Mouse (Mus musculus) layer of hippocampus, adult 2 months (tissue): ENCODE measurements around the gene Dhx16. TPM values are rescaled to one million over a fixed set of nuclear protein-coding genes. Genes with fewer than 3 reads are reported as not detected.

Experiments
- DNase-seq, 2 experiments: peaks; one replicate each; pipeline ENCODE4 v3.0.0; 2022; ENCODE audit warnings: low spot score in 2 of 2
- H3K27ac ChIP-seq: fragments of 200-600 bp; 2 replicates; pipeline ENCODE4 v1.8.1; 2022
- H3K4me3 ChIP-seq: fragments of 200-600 bp; 2 replicates; pipeline ENCODE4 v1.8.1; 2022; ENCODE audit warnings: mild to moderate bottlenecking
- CTCF ChIP-seq: fragments of 200-600 bp; conservative IDR thresholded peaks from 2 replicates; pipeline ENCODE4 v1.8.1; 2022; ENCODE audit warnings: antibody characterized with exemption, mild to moderate bottlenecking, moderate library complexity
- total RNA-seq, 2 experiments: library from RNA; stranded (reverse); gene quantifications; 2 replicates each; pipeline ENCODE4 v1.2.3; 2021

Dhx16 gene
- total RNA-seq, 2 experiments from 2014 or later, result 28.1 to 31.3 TPM

DNA sequence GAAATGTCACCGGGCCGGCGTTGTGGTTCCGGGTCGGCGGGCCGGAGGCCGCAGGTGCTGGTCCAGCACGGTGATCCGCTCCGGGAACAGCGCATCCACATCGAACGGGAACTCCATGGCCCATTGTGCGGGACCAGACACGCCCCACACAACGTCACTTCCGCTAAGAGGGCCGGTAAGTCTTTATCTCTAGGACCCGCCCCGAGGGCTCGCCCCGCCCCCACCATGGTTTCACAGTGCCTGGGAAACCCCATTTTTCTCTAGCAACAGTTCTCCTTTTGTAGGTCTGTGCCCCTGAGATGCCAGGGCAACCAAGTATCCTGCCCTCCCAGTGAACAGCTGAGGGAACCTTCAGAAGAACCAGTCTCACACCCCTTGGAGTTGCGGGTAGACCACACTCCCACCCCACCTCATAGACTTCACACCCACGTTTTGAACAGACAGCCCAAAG is 30.3 kb downstream of the Dhx16 start, which contains the start of gene Atat1:
Gene Atat1, minus strand, starts transcription at position 157 of the 451 bp plus-strand sequence.
- no peak for TF ChIP-seq CTCF
- peak within 1 kb of the TSS; percentile 75 for H3K4me3 ChIP-seq
- peak; percentile 93 to 96 for DNase-seq
- H3K27ac ChIP-seq, result peak within 1 kb of the TSS; percentile 91

DNA sequence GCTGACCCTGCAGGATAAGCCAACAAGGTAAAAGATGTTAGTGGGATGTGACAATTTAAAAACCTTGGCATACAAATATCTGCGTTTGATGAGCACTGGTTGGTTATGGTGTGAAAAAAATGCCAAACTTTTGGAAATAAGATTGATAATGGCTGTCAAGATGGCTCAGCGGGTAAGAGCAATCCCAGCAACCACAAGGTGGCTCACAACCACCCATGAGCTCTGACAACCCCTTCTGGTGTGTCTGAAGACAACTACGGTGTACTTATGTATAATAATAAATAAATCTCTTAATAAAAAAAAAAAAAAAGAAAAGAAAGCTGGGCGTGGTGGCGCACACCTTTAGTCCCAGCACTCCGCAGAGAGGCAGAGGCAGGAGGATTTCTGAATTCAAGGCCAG is 35.4 kb downstream of the Dhx16 start:
- TF ChIP-seq CTCF, result peak; percentile 46
- Histone ChIP-seq H3K4me3 (peak overlapping the region; percentile 93), H3K27ac (no peak overlapping the region)
- no peak for DNase-seq

DNA sequence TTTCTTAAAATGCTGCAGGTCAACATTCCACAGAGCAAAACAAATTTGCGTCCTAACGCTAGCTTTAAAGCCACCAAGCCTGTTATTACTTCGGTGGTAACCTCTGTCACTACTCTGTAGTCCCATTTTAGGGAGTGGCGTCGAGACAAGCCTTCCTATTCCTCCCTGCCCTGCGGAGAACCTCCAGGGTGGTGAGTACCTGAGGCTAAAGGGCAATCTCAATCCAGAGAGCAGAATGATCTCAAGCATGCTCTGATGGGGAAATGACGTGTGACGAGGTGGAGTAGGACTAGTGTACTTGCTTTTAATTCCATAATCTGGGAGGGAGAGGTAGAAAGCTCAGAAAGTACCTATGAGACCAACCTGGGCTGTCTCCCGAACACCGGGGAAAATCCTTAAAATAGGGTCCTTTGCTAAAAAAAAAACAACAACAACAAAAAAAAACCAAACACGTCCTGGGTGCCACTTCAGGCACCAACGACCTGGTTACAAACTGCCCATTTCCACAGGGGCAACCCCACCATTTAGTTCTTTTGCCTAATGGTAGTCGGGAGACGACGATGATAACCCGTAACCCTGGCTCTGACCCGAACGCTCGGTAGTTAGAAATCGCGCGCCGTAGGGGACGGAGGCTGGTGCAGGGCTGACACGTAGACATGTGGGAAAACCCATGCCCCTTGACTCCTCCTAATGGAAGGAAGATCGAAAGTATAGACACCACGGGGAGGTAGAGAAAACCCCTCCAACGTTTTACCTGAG is 36.1 kb downstream of the Dhx16 start:
- Histone ChIP-seq H3K4me3 (peak overlapping the region; percentile 93), H3K27ac (peak overlapping the region; percentile 100)
- DNase-seq, result no peak
- no peak for TF ChIP-seq CTCF

DNA sequence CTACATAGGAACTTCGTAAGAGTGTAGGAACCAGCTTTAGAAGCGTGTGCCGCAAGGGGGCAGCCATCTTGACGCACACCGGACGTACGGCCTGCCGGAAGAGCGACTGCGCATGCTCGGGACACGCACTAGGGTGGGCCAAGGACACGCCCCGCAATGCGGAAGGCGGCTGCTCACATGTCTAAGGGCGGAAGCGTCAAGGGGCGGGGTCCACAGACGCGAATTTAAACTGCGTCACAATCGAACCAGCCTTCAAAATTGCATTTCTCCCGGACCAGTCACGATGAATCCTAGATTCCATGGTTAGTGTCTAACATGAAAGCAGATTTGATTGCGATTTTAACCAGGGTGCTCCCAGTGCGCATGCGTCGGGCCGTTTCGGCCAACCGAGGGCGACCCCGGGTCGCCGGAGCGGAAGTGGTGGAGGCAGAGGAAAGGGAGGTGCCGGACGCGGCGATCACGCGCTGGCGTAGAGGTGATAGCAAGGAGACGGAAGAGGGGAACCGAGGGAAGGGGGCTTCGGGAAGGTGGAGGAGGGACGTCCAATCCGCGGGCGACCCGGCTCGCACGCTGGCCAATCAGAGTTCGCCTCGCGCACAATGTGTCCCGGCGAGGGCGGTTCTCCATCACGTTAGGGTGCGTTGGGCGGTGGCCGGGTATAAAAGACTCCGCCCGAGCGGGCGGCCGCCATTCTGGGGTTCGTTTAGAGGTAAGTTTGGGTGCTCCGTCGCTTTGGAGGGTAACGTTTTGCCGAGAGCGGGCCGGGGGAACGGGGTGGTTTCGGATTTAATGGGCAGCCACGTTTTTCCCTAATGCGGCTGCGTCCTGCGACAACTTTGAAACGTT is 36.9 kb downstream of the Dhx16 start, which contains the start of the genes Mrps18b and Ppp1r10:
Gene Mrps18b, minus strand, starts transcription at position 93 of the 846 bp plus-strand sequence.
Gene Ppp1r10, plus strand, starts transcription at position 138 of the 846 bp plus-strand sequence.
- H3K27ac ChIP-seq, result peak within 1 kb of the TSS; percentile 100
- H3K4me3 ChIP-seq, result peak within 1 kb of the TSS; percentile 93
- peak; percentile 98 to 100 for DNase-seq
- peak; percentile 80 for TF ChIP-seq CTCF

DNA sequence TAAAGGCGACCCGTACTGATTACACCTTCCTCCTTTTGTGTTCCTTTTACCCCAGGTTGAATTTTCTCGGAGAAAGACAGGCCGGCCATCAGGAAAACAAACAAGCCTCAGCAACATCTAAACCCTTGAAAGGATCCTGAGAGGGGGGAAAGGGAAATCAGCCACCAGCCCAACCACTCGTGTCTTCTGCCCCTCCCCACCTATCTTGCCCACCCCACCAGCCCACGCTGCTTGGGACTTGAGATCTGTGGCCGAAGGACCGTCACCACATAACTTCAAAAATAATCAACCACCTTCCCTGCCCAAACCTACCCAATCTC is 37.5 kb downstream of the Dhx16 start:
- Histone ChIP-seq H3K27ac (peak overlapping the region; percentile 100), H3K4me3 (peak overlapping the region; percentile 89)
- DNase-seq, result no peak
- TF ChIP-seq CTCF, result no peak

DNA sequence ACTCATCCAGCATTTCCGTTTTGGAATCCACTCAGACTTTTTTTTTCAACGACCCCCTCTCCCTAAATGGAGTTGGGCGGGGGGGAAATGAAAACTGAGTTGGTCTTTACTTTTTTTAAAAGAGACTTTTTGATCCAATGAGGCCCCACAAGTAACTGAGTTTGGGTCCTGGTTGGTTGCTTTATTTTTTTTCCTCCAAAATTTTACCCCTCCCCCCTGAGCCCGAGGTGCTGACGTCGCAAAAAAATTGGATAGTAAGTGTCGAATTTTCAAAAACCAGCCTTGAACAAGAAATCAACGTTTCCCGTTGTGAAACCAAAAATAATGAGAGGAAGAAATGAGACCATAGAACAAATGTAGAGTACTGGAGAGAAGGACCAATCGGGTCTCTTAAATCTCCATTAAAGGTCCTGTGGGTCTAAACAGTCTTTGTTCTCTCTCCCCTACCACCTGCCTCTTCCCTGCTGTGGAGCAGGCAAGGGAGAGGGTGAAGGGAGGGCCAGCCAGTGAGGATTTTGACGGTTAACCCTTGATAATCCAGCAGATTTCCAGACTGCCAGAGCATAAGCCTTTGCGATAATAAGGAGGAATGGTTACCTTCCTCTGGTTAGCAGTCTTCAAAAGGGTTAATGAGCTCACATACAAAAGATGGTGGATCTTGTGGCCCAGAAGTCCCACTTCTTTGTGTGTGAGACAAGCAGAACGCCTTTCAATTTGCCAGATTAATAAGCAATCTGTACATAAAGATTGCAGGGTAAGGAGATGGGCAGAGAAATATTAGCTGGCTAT is 38.0 kb downstream of the Dhx16 start:
- DNase-seq, result peak; percentile 45 to 78
- H3K4me3 ChIP-seq, result peak overlapping the region; percentile 89
- TF ChIP-seq CTCF, result no peak

DNA sequence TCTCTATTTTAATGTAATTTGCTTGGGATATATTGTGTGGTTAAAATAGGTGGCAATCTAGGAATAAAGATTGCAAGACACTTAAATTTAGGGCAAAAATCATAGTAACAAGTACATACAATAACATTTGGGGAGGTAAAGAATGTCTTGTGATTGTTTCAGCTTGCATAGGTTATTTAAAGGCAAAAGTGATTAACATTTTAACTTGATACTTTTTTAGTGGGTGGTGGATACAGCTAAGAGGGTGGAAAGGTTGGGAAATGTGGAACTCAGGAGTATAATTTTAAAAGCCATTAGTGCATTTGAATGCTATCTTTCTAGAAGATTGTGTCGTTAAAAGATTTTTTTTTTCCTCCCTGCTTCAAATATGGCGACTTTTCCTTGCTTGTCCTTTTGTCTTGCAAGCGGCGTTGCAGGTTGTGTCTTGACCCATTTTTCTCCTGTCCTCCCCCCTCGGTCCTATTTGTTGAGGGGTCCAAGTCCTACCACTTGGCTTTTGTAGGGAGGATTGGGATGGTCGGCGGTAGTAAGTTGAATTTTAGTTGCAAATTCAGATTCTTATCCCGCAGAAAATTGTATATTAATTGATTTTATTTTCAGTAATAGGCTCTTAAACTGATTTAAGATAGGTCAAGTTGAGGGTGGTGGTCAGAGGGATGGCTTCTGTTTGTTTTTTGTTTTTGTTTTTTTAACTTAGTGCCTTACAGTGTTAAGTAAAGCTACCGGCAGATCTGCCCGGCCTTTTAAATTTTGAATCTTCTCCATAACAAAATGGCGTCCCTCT is 38.8 kb downstream of the Dhx16 start:
- peak overlapping the region; percentile 89 for H3K4me3 ChIP-seq
- TF ChIP-seq CTCF, result no peak
- DNase-seq, result no peak
- peak overlapping the region; percentile 100 for H3K27ac ChIP-seq

More for the DNA sequence above, 38.0 kb downstream of the Dhx16 start:
- peak overlapping the region; percentile 100 for H3K27ac ChIP-seq

DNA sequence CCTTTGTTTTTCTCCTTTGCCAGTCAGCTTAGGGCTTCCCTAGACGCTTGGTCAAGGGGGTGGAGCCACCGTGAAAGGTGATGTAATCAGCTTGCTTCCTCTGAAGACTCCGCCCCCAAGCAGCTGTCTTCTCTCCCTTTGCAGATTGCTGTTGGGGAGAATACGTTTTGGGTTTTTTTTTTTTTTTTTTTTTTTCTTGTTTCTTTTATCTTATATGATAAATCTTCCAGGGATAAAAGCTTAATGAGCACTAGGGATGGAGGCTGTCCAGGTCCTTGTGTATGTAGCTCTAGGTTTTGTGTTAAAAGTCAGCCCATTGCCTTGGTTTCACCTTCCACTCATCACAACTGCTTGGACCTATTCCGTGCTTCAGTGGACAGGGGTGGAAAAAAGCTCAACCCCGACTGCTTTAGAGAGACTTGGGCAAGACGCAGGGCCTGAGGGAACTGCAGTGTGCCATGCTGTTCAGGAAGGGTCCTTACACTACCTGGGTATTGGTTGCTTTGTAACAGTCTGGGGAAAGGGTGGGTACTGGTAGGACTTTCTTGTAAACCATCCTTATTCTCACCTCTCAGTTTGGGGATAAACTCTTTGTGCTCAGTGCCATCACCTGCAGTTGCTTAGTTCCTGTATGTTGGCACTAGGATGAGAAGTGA is 39.6 kb downstream of the Dhx16 start:
- no peak for TF ChIP-seq CTCF
- peak overlapping the region; percentile 89 for H3K4me3 ChIP-seq
- DNase-seq, result peak; percentile 92 to 98
- peak overlapping the region; percentile 100 for H3K27ac ChIP-seq

DNA sequence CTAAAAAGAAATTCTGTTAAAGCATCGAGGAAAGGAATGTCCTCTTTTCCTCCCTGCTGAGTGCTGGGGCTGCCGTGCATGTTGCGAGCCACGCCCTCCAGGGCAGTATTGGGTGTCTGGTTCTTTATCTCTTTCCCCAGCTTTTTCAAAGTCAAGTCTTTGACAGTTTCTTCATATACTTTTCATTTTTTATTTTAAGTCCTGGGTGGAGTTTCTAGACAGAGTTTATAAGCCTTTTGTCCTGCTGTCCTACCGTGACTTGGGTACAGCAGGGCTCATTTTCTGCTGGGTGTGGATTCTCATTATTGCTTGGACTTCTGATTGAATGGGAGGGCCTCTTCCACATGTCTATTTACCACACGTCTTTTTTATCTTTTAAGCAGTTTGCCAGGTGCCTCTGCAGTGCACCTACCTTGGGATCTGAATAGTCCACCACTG is 40.3 kb downstream of the Dhx16 start:
- TF ChIP-seq CTCF, result no peak
- Histone ChIP-seq H3K27ac (peak overlapping the region; percentile 100), H3K4me3 (peak overlapping the region; percentile 89)
- no peak for DNase-seq

DNA sequence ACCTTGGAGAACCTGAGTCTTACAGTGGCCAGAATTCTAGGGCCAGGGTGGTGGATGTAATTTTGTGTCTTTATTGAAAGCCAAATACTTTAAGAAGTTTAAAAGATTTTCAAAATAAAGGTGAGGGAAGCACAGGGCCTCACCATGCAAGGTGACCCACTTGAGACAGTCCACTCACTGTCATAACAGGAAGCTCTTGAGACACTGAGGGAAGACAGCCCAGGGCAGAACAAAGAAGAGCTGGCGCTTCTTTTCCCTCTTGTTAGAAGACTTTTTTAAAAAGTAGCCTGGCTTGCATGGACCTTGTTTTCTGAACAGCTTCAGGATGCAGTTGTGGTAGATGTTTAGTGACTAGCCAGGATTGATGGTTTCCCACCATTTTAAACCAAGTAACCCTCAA is 40.8 kb downstream of the Dhx16 start:
- peak overlapping the region; percentile 100 for H3K27ac ChIP-seq
- no peak for TF ChIP-seq CTCF

DNA sequence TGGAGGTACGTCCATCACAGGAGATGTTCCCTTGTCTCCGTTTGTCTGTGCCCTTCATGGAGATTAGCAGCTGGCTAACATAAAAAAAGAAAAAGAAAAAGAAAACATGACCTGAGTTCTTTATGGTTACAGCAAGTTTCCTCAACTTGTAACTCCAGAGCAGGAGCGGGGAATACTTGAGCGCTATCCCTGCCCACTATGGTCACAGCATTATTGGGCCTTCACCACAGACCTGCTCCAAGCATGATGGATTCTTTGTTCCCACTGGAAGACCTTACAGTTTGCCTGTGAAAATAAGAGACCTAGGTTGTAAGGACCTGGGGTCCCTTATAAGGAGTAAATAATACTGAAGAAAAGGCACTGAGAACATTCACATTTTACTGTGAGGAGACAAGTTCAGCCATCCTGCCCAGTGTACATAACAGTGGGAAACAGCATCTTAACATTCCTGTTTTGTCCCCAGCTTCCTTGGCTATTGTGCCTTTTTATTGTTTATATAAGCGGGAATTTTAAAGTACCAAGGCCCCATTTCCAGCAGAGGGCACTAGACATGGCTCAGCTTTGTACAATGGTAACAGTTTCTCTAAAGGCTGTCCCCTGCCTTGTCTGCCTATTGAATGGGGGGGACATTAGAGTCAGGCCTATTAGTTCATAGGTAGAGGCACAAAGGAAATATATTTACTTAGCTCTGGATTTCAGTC is 41.4 kb downstream of the Dhx16 start:
- DNase-seq, result peak in 1 of 2 experiments; percentile 57
- H3K27ac ChIP-seq, result peak overlapping the region; percentile 100
- H3K4me3 ChIP-seq, result no peak overlapping the region
- TF ChIP-seq CTCF, result peak; percentile 83

More for the DNA sequence above, 40.8 kb downstream of the Dhx16 start:
- peak overlapping the region; percentile 89; the same call in 1 of the 2 replicates for H3K4me3 ChIP-seq
- DNase-seq, result no peak
